Mouse (Mus musculus): Measurements from ENCODE around the gene Kprp.
"Not testable (repeated sequence)": the region's sequence is repeated elsewhere in the genome, so short reads cannot be mapped to it uniquely, and the experiment has no call there.

Gene Kprp

DNA sequence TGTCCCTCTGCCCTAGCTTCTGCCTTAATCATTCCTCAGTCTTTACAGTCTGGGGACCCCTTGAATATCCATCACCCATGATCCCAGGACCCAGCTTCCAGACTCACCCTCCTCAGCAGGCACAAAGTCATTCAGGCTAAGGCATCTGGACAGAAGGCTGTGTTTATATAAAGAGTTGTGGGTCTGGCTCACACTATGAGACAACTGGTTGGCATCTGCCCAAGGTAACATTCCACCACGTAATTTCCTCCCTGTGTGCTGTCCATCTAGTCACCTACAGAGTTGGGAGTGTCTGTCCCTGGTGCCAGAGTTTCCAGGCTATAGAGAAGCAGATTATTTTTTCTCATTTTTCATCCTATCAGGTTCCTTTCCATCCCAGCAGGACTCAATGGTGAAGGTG is at the start of gene Kprp:
Gene Kprp, minus strand, starts transcription at position 140 of the 400 bp plus-strand sequence.
- DNase-seq (ENCODE audit: low read depth, low spot score): no peak

DNA sequence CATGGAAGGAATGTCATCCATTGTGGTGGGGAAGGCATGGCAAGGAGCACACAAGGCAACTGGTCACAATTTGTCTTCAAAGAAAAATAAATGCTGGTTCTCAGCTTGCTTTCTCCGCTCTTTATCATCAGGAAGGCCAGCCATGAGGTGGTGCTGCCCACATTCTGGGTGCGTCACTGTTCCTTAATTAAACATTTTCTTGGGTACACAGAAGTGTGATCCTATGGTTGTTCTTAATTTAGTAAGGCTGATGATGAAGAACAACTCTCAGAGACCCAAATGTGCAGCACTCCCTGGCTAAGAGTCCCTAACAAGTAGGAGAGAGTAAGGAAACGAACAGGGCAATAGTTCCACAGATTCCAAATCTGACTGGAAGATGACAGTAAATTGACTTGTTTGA is 47.1 kb upstream of the Kprp start:
- no peak for DNase-seq (ENCODE audit: low read depth, low spot score)

DNA sequence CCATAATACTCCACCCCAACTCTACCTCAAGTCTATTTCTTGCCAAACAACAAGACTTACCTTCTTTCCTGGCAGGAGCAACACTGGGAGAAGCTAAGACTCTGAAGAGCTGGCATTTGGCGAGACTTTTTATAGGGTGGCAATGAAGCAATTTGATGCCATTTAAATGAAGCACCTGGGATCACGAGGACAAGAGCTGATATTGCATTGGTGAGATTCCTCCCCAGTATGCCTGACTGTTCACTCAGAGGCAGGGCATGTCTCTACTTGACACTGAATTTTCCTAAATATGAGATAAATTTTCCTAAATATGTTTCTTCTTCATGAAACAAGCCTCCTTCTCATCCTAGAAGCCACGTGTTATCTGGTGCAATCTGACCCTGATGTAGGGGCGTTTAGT is 43.1 kb upstream of the Kprp start, which contains the start of gene 2310050C09Rik:
Gene 2310050C09Rik, minus strand, starts transcription at position 101 of the 400 bp plus-strand sequence.
- no peak for DNase-seq (ENCODE audit: low read depth, low spot score)

DNA sequence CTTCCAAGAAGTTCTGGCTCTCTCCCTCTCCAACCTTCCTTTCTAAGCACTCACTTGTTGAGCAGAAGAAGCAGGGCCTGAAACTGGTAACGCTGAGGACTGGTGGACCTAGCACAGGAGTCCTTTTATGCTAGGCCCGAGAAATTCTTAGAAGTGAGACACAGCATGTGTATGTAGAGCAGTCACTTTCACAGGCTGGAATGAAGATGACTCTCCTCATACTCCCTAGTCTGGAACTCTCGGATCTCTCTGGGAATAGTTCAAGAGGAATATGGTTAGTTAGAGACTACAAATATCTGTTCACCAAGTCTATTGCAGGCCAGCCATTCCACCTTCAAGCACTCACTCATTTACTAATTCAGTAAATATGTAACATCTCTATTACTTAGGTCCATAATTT is 24.1 kb upstream of the Kprp start, which contains the start of gene Lce1l:
Gene Lce1l, minus strand, starts transcription at position 101 of the 400 bp plus-strand sequence.
- DNase-seq (ENCODE audit: low read depth, low spot score): no peak

DNA sequence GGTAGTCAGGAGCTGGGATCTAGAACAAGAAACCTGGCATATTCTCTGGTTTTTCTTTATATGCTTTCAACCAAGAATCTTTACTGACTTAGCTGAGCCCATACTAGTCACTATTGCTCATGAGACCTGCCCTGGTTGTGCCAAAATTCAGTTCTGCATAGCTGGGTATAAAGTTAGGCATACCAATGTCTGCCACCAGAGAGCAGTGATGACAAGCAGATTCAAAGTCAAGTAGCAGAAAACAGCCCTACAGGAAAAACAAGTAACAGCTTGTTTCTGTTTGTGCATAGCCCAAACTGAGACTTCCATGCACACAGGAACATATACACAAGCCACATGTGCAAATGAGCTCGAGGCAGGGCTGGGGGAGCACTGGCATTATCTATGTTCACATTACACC is 1.2 kb downstream of the Kprp start:
- no peak for DNase-seq (ENCODE audit: low read depth, low spot score)

DNA sequence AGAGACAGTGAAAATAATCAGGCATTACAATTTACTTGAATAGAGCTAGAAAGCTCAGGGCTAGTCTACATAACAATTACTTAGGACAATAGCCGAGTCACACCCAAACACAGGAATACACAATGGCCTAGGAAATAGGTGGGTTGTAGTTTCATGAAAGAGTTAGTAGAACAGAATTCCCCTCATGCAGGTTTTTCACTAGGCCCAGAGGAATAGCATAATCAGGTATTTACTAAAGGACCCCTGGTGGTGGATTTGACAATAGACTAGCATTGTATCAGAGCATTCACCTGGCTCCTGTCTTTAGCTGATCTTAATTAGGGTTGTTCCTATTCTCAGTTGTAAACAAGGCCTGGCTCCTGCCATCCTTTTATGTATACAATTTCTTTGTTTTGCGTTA is 11.0 kb downstream of the Kprp start:
- DNase-seq (ENCODE audit: low read depth, low spot score): not testable (repeated sequence)

DNA sequence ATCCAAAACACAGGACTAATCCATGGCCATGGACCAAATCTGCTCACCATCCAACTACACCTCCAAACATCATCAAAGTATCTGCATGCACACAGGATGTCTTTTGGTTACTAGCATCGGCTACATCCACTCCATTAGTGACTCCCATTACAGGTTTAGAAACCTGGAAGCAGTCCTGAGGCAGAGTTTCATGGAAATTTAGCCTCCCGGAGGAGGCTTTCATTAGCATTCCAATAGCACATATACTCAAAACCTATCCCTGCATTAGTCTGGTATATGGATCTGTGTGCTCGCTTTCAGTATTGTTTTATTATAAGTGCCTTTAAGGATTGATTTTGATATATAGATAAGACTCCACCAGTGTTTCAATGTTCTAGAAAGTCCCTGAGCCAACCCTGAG is 11.5 kb downstream of the Kprp start:
- DNase-seq (ENCODE audit: low read depth, low spot score): no peak

DNA sequence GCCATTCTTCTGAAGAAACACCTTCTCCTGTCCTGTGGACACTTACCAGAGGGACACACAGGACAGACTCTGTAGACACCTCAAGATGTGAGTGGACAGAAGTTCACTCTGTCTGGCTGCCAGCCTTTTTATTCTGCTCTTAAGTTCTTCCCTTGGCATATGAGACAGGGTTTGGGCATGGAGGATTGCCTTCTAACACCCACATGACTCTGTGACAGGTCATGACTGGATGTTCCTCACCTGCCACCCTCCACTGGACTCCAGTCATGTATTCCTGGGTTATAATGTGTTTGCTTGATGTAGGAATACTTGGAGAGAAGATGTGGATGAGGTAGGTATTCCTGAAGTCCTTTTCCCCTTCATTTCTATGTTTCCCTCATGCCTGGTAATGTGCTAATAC is 19.3 kb downstream of the Kprp start, which contains the start of gene Lce1k:
Gene Lce1k, minus strand, starts transcription at position 101 of the 400 bp plus-strand sequence.
- no peak for DNase-seq (ENCODE audit: low read depth, low spot score)

DNA sequence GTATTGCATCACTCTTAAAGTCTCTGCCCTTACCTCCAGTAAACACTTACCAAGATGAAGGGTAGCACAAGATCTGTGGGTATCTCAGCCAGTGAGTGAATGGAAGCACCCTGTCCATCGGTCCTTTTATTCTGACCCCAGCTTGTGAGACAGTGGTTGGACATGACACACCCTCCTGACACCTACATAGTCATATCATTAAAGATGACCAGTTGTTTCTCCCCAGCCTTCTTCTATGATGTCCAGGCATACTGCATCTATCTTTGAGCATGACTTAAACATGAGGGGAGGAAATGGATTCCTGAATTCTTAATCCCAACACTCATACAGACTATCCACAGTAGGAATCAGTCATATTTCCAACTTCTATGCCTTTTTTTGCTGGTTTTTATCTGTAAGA is 36.6 kb downstream of the Kprp start, which contains the start of gene Lce1j:
Gene Lce1j, minus strand, starts transcription at position 101 of the 400 bp plus-strand sequence.
- DNase-seq (ENCODE audit: low read depth, low spot score): no peak

DNA sequence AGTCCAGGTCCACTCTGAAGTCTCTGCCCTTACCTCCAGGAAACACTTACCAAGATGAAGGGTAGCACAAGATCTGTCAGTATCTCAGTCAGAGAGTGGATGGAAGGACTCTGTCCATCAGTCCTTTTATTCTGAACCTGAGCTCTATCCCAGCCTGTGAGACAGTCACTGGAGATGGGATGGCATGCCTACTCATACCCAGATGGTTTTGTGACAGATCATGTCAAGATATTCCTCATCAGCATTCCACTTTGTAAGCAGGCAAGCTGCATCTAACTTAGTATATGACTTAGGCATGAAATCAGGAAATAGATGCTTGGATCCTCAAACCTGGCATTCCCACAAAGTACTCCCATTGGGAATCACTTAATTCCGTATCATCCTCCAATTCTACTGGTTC is 48.2 kb downstream of the Kprp start, which contains the start of gene Lce1i:
Gene Lce1i, minus strand, starts transcription at position 101 of the 400 bp plus-strand sequence.
- DNase-seq (ENCODE audit: low read depth, low spot score): no peak

All from forelimb bud, embryonic 11.5 days (tissue).